Mouse (Mus musculus) G1E-ER4 (cell line): ENCODE data around the gene Slit3. TPM values are rescaled to one million over a fixed set of nuclear protein-coding genes. Genes with fewer than 3 reads are reported as not detected.

ENCODE experiments used
- GATA1 ChIP-seq: IDR thresholded peaks from one replicate; pipeline ENCODE4 v1.8.0; 2012; ENCODE audit warnings: low read length, inconsistent platforms
- polyA plus RNA-seq: library from polyadenylated mRNA; stranded (reverse); fragments of >175 nt; gene quantifications from 2 replicates; pipeline ENCODE4 v1.2.3, GENCODE M21; 2012

Gene Slit3
- polyA plus RNA-seq, 1 experiment = not detected

GRCm38 (mm10) chr11:35403516-35403915 lies 282.5 kb downstream of the Slit3 start:
- TF ChIP-seq GATA1 = no peak

- no peak for TF ChIP-seq GATA1
Observed at GRCm38 (mm10) chr11:35406045-35406444, 285.0 kb downstream of the Slit3 start.

- no peak for TF ChIP-seq GATA1
Observed at GRCm38 (mm10) chr11:35406522-35406921, 285.5 kb downstream of the Slit3 start.

- TF ChIP-seq GATA1 = no peak
Observed at GRCm38 (mm10) chr11:35407341-35408154, 286.5 kb downstream of the Slit3 start.

- no peak for TF ChIP-seq GATA1
Observed at GRCm38 (mm10) chr11:35410431-35410830, 289.4 kb downstream of the Slit3 start.

- no peak for TF ChIP-seq GATA1
Observed at GRCm38 (mm10) chr11:35415768-35416401, 294.9 kb downstream of the Slit3 start.

GRCm38 (mm10) chr11:35416402-35417093 lies 295.5 kb downstream of the Slit3 start:
- TF ChIP-seq GATA1 = no peak

GRCm38 (mm10) chr11:35417911-35418552 lies 297.0 kb downstream of the Slit3 start:
- TF ChIP-seq GATA1 = no peak

- TF ChIP-seq GATA1 = no peak
Observed at GRCm38 (mm10) chr11:35419013-35419412, 298.0 kb downstream of the Slit3 start.

- TF ChIP-seq GATA1 = no peak
Observed at GRCm38 (mm10) chr11:35421728-35422127, 300.7 kb downstream of the Slit3 start.

- TF ChIP-seq GATA1 = no peak
Observed at GRCm38 (mm10) chr11:35428036-35428435, 307.0 kb downstream of the Slit3 start.

GRCm38 (mm10) chr11:35431130-35431529 lies 310.1 kb downstream of the Slit3 start:
- no peak for TF ChIP-seq GATA1

GRCm38 (mm10) chr11:35437510-35437909 lies 316.5 kb downstream of the Slit3 start:
- no peak for TF ChIP-seq GATA1

GRCm38 (mm10) chr11:35440186-35440585 lies 319.2 kb downstream of the Slit3 start:
- TF ChIP-seq GATA1 = no peak

GRCm38 (mm10) chr11:35444489-35445100 lies 323.6 kb downstream of the Slit3 start:
- no peak for TF ChIP-seq GATA1
